ENCODE assay signal across 23 mouse cellular contexts in the genomic region with DNA sequence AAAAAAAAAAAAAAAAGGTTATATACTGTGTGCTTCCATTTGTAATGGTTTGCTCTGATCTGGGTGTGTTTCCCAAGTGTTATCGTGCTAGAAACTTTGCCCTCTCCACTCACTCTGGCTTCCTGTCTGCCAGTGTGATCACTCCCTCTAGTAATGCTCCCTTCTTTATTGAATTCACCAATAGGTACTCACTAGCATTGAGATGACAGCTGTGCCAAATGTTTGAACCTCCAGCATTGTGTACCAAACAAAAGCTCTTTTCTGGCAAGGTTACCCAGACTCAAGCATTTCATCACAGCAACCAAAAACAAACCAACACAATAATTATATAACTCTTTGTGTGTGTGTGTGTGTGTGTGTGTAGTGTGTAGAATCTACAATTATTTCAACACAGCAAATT. TPM values are rescaled to one million over a fixed set of nuclear protein-coding genes. Genes with fewer than 3 reads are reported as not detected.
DNase-seq lines count a peak whose midpoint lies in the region; ATAC-seq and TF ChIP-seq lines count a peak whose summit lies in the region.
"Had no signal": no experiment of that assay in that cellular context is flagged by ENCODE, and none has a peak within 500 bp of the region (broad histone marks: within the 10 kb centered on the region; RNA-seq: fewer than 3 reads in every experiment).

No protein-coding gene starts in this region.

- no peaks in the 10 kb centered on the region for H3K79me2 ChIP-seq in liver, adult 2 months (ENCODE audit: control insufficient read depth, insufficient read depth, low read length)
- H3K79me2 ChIP-seq in MEL (ENCODE audit: control insufficient read depth, insufficient read depth, low read length, poor library complexity): no peaks in the 10 kb centered on the region

- no peak overlapping the region for H3K4me2 ChIP-seq in intestine, postnatal 0 days (replicated peaks; ENCODE audit: low read depth)
- H3K4me2 ChIP-seq in intestine, embryonic 16.5 days (ENCODE audit: low read depth, low read length): no peak overlapping the region
- H3K4me2 ChIP-seq in liver, embryonic 11.5 days: no peak overlapping the region
- H3K4me2 ChIP-seq in liver, postnatal 0 days (ENCODE audit: low read depth, low read length): no peak overlapping the region
- no peak overlapping the region for H3K4me2 ChIP-seq in kidney, embryonic 16.5 days (replicated peaks; ENCODE audit: low read depth, low read length)

- H3K27ac ChIP-seq in intestine, postnatal 0 days (ENCODE audit: low read depth, low read length): no peak overlapping the region
- no peak overlapping the region for H3K27ac ChIP-seq in intestine, embryonic 16.5 days (ENCODE audit: low read length)
- H3K27ac ChIP-seq in liver, adult 2 months (replicated peaks; ENCODE audit: insufficient read depth, low read depth, low read length): peak overlapping the region; percentile 95
- no peak overlapping the region for H3K27ac ChIP-seq in liver, embryonic 11.5 days (ENCODE audit: low read depth, low read length)
- peak overlapping the region; percentile 49 for H3K27ac ChIP-seq in liver, postnatal 0 days (ENCODE audit: low read depth)
- no peak overlapping the region for H3K27ac ChIP-seq in MEL (ENCODE audit: control insufficient read depth, low read depth, low read length)
- no peak overlapping the region for H3K27ac ChIP-seq in kidney, embryonic 16.5 days (ENCODE audit: low read length)

- H3K9me3 ChIP-seq in intestine, postnatal 0 days (ENCODE audit: control insufficient read depth): no peaks in the 10 kb centered on the region
- no peaks in the 10 kb centered on the region for H3K9me3 ChIP-seq in intestine, embryonic 16.5 days (ENCODE audit: control insufficient read depth, low read length)
- H3K9me3 ChIP-seq in liver, embryonic 11.5 days (ENCODE audit: control insufficient read depth, low read length): no peaks in the 10 kb centered on the region
- H3K9me3 ChIP-seq in liver, postnatal 0 days (ENCODE audit: low read length): no peaks in the 10 kb centered on the region
- no peaks in the 10 kb centered on the region for H3K9me3 ChIP-seq in MEL (replicated peaks; ENCODE audit: insufficient read depth, low read length)
- no peaks in the 10 kb centered on the region for H3K9me3 ChIP-seq in kidney, embryonic 16.5 days (ENCODE audit: low read length)
- H3K9me3 ChIP-seq: G1E had no signal

- TF ChIP-seq EP300 in liver, postnatal 0 days (IDR thresholded peaks at IDR 0.05; ENCODE audit: low read depth): no peak
- no peak for TF ChIP-seq EP300 in MEL (IDR thresholded peaks at IDR 0.05; ENCODE audit: low read depth in 1 of 2, low read length in 2 of 2)

- no peak overlapping the region for H3K9ac ChIP-seq in intestine, postnatal 0 days (ENCODE audit: low read depth, low read length)
- H3K9ac ChIP-seq in intestine, embryonic 16.5 days (ENCODE audit: low read depth, low read length): no peak overlapping the region
- H3K9ac ChIP-seq in liver, adult 2 months (ENCODE audit: low read depth, low read length): no peak overlapping the region
- no peak overlapping the region for H3K9ac ChIP-seq in liver, embryonic 11.5 days (ENCODE audit: low read depth, low read length)
- no peak overlapping the region for H3K9ac ChIP-seq in liver, postnatal 0 days (replicated peaks)
- no peak overlapping the region for H3K9ac ChIP-seq in MEL (ENCODE audit: control insufficient read depth, low read depth, low read length, poor library complexity, severe bottlenecking)
- H3K9ac ChIP-seq in kidney, embryonic 16.5 days (replicated peaks; ENCODE audit: low read length): no peak overlapping the region

- peak; percentile 93 for DNase-seq in liver, adult 2 months (ENCODE audit: extremely low read depth, low read depth, low spot score)
- no peak for DNase-seq in liver, embryonic 11.5 days (ENCODE audit: low spot score)
- no peak for DNase-seq in liver, postnatal 0 days
- no peak for DNase-seq in liver
- no peak for DNase-seq in MEL (ENCODE audit: low read depth, low spot score)
- DNase-seq: adrenal gland, adult 2 months; adrenal gland, adult 8-10 months; adrenal gland, postnatal 10 days; adrenal gland, postnatal 14 days; adrenal gland, postnatal 25 days; adrenal gland, postnatal 36 days; B cell, adult 2 months; cerebellum, adult 11 months; cerebellum, adult 11-12 months; cerebellum, adult 18-20 months had no signal

- WGBS in intestine, postnatal 0 days: 30% methylated on average over 1 of the region's 1 CpGs
- WGBS in intestine, embryonic 16.5 days: 56% methylated on average over 1 of the region's 1 CpGs
- whole genome bisulfite sequencing in liver, adult 2 months: 29% methylated on average over 1 of the region's 1 CpGs
- 70% methylated on average over 1 of the region's 1 CpGs for WGBS in liver, embryonic 11.5 days
- WGBS in liver, postnatal 0 days (ENCODE audit: insufficient replicate concordance): 62% methylated on average over 1 of the region's 1 CpGs
- 76% methylated on average over 1 of the region's 1 CpGs for WGBS in kidney, embryonic 16.5 days

- no peak overlapping the region for H3K4me3 ChIP-seq in intestine, postnatal 0 days (ENCODE audit: low read depth, low read length)
- no peak overlapping the region for H3K4me3 ChIP-seq in intestine, embryonic 16.5 days (ENCODE audit: low read length)
- no peak overlapping the region for H3K4me3 ChIP-seq in liver, adult 2 months (ENCODE audit: insufficient read depth, low read depth, low read length)
- H3K4me3 ChIP-seq in liver, embryonic 11.5 days (ENCODE audit: low read depth, low read length): no peak overlapping the region
- H3K4me3 ChIP-seq in liver, postnatal 0 days (ENCODE audit: low read depth, low read length): no peak overlapping the region
- H3K4me3 ChIP-seq in MEL (ENCODE audit: control insufficient read depth in 1 of 2, insufficient read depth in 1 of 2, low read depth in 2 of 2, low read length in 2 of 2): no peak overlapping the region
- H3K4me3 ChIP-seq in kidney, embryonic 16.5 days (ENCODE audit: low read length): no peak overlapping the region

- TF ChIP-seq CTCF in intestine, postnatal 0 days (IDR thresholded peaks at IDR 0.05; ENCODE audit: low read depth): no peak
- no peak for TF ChIP-seq CTCF in liver, adult 2 months (IDR thresholded peaks at IDR 0.05; ENCODE audit: low read depth, low read length)
- no peak for TF ChIP-seq CTCF in liver, postnatal 0 days (IDR thresholded peaks at IDR 0.05; ENCODE audit: low read depth)
- TF ChIP-seq CTCF in MEL (IDR thresholded peaks at IDR 0.05 in 2 of 3, conservative IDR thresholded peaks at IDR 0.05 in 1 of 3; ENCODE audit: control insufficient read depth in 1 of 3, insufficient read depth in 1 of 3, low read depth in 2 of 3, low read length in 3 of 3, poor library complexity in 1 of 3, severe bottlenecking in 1 of 3): no peak

- H3K27me3 ChIP-seq in intestine, postnatal 0 days (replicated peaks; ENCODE audit: control insufficient read depth, insufficient read depth, low read length): no peaks in the 10 kb centered on the region
- no peaks in the 10 kb centered on the region for H3K27me3 ChIP-seq in intestine, embryonic 16.5 days (replicated peaks; ENCODE audit: control insufficient read depth, insufficient read depth, low read length)
- H3K27me3 ChIP-seq in liver, adult 2 months (ENCODE audit: control insufficient read depth, insufficient read depth, low read length): no peaks in the 10 kb centered on the region
- H3K27me3 ChIP-seq in liver, embryonic 11.5 days (replicated peaks; ENCODE audit: control insufficient read depth, insufficient read depth, low read length): no peaks in the 10 kb centered on the region
- H3K27me3 ChIP-seq in liver, postnatal 0 days (ENCODE audit: insufficient read depth, low read length): no peaks in the 10 kb centered on the region
- H3K27me3 ChIP-seq in MEL (ENCODE audit: control insufficient read depth in 1 of 2, insufficient read depth in 2 of 2, low read length in 2 of 2): no peaks in the 10 kb centered on the region
- H3K27me3 ChIP-seq in kidney, embryonic 16.5 days (ENCODE audit: insufficient read depth, low read length): peaks cover 2% of the 10 kb centered on the region; the same call in 1 of the 2 replicates

- TF ChIP-seq POLR2A in liver, adult 2 months (IDR thresholded peaks at IDR 0.05; ENCODE audit: extremely low read depth, insufficient read depth, low read length): no peak
- TF ChIP-seq POLR2A in MEL (IDR thresholded peaks at IDR 0.05; ENCODE audit: control insufficient read depth in 1 of 2, insufficient read depth in 1 of 2, low read depth in 1 of 2, low read length in 2 of 2, poor library complexity in 1 of 2): no peak

- ATAC-seq in intestine, postnatal 0 days: peak; percentile 13; the same call in 1 of the 2 replicates
- ATAC-seq in intestine, embryonic 16.5 days: no peak
- ATAC-seq in liver, embryonic 11.5 days (replicated peaks; ENCODE audit: low FRiP score): no peak
- peak; percentile 10; the same call in 1 of the 2 replicates for ATAC-seq in liver, postnatal 0 days
- no peak for ATAC-seq in kidney, embryonic 16.5 days (ENCODE audit: low FRiP score, low TSS enrichment)
- ATAC-seq: activated CD4-positive, CD25-positive, alpha-beta regulatory T cell, adult 4 months; CD4-positive, CD25-positive, alpha-beta regulatory T cell, adult 4 months; Patski had no signal

- no peaks in the 10 kb centered on the region for H3K36me3 ChIP-seq in intestine, postnatal 0 days (ENCODE audit: control insufficient read depth, insufficient read depth)
- no peaks in the 10 kb centered on the region for H3K36me3 ChIP-seq in intestine, embryonic 16.5 days (ENCODE audit: control insufficient read depth, insufficient read depth, low read length)
- H3K36me3 ChIP-seq in liver, adult 2 months (ENCODE audit: control insufficient read depth, insufficient read depth, low read length): no peaks in the 10 kb centered on the region
- no peaks in the 10 kb centered on the region for H3K36me3 ChIP-seq in liver, embryonic 11.5 days (ENCODE audit: control insufficient read depth, insufficient read depth, low read length)
- H3K36me3 ChIP-seq in liver, postnatal 0 days (replicated peaks; ENCODE audit: insufficient read depth, low read length): no peaks in the 10 kb centered on the region
- H3K36me3 ChIP-seq in MEL (ENCODE audit: control insufficient read depth in 1 of 2, insufficient read depth in 2 of 2, low read length in 2 of 2): no peaks in the 10 kb centered on the region
- no peaks in the 10 kb centered on the region for H3K36me3 ChIP-seq in kidney, embryonic 16.5 days (ENCODE audit: insufficient read depth, low read length)
- H3K36me3 ChIP-seq: G1E had no signal

- H3K4me1 ChIP-seq in intestine, postnatal 0 days (replicated peaks; ENCODE audit: control insufficient read depth, insufficient read depth, low read length): 0 out of 2 replicates have a peak, but pooled peaks cover 8% of the 10 kb centered on the region
- peaks cover 12% of the 10 kb centered on the region for H3K4me1 ChIP-seq in intestine, embryonic 16.5 days (ENCODE audit: control insufficient read depth, insufficient read depth, low read length)
- H3K4me1 ChIP-seq in liver, adult 2 months (ENCODE audit: control insufficient read depth, insufficient read depth, low read length): peaks cover 24% of the 10 kb centered on the region
- peaks cover 14% of the 10 kb centered on the region for H3K4me1 ChIP-seq in liver, embryonic 11.5 days (replicated peaks; ENCODE audit: control insufficient read depth, insufficient read depth, low read length)
- H3K4me1 ChIP-seq in liver, postnatal 0 days (ENCODE audit: insufficient read depth): peaks cover 21% of the 10 kb centered on the region
- H3K4me1 ChIP-seq in MEL (ENCODE audit: control insufficient read depth in 1 of 2, insufficient read depth in 2 of 2, low read length in 2 of 2): no peaks in the 10 kb centered on the region
- H3K4me1 ChIP-seq in kidney, embryonic 16.5 days (ENCODE audit: insufficient read depth, low read length): peaks cover 12% of the 10 kb centered on the region

- no peak for TF ChIP-seq RAD21 in MEL (IDR thresholded peaks at IDR 0.05; ENCODE audit: low read depth, low read length)

RNA-seq across cellular contexts. Expression of a gene that starts 2.9 kb away (rescaled TPM):
- 0.42 and 0.51 TPM in 2 replicates for polyA plus RNA-seq in intestine, postnatal 0 days (2015; fragmentation: Nextera tagmentation; extraction: Ambion mirVana)
- 0.38 and 0.55 TPM in 2 replicates for polyA plus RNA-seq in intestine, embryonic 16.5 days (2015; fragmentation: Nextera tagmentation; extraction: Ambion mirVana)
- 1.9 and 3.0 TPM in 2 replicates for total RNA-seq in liver, adult 2 months (2014; rRNA removed)
- 2.6 and 4.7 TPM in 2 replicates for polyA plus RNA-seq in liver, adult 2 months (2012; rRNA removed)
- 0.12 TPM in 1 of 2 replicates, not detected in the other for polyA plus RNA-seq in liver, embryonic 11.5 days (2014; fragmentation: Nextera tagmentation; extraction: Ambion mirVana)
- polyA plus RNA-seq in liver, postnatal 0 days (2015; fragmentation: Nextera tagmentation; extraction: Ambion mirVana): 0.30 and 0.41 TPM in 2 replicates
- total RNA-seq in MEL (2012; rRNA removed): not detected in 2 replicates
- polyA plus RNA-seq in MEL (2012; ENCODE audit: insufficient read depth in 1 of 2, insufficient read length in 2 of 2, low read depth in 1 of 2, low replicate concordance in 2 of 2, missing spikeins in 1 of 2): not detected
- polyA plus RNA-seq in kidney, embryonic 16.5 days (2015; fragmentation: Nextera tagmentation; extraction: Ambion mirVana): 0.37 and 0.40 TPM in 2 replicates
- total RNA-seq: CH12.LX had no signal
- polyA plus RNA-seq: activated CD4-positive, CD25-positive, alpha-beta regulatory T cell, adult 4 months; CD4-positive, CD25-positive, alpha-beta regulatory T cell, adult 4 months; G1E had no signal

RNA-seq across cellular contexts. Expression of a gene that starts 9.4 kb away (rescaled TPM):
- polyA plus RNA-seq in intestine, postnatal 0 days (2015; fragmentation: Nextera tagmentation; extraction: Ambion mirVana): 9.3 and 10.2 TPM in 2 replicates
- polyA plus RNA-seq in intestine, embryonic 16.5 days (2015; fragmentation: Nextera tagmentation; extraction: Ambion mirVana): 12.7 and 15.5 TPM in 2 replicates
- 11.4 and 13.3 TPM in 2 replicates for total RNA-seq in liver, adult 2 months (2014; rRNA removed)
- 4.5 and 5.6 TPM in 2 replicates for polyA plus RNA-seq in liver, adult 2 months (2012; rRNA removed)
- 17.6 and 19.6 TPM in 2 replicates for polyA plus RNA-seq in liver, embryonic 11.5 days (2014; fragmentation: Nextera tagmentation; extraction: Ambion mirVana)
- polyA plus RNA-seq in liver, postnatal 0 days (2015; fragmentation: Nextera tagmentation; extraction: Ambion mirVana): 3.8 and 5.0 TPM in 2 replicates
- 7.3 and 7.4 TPM in 2 replicates for total RNA-seq in MEL (2012; rRNA removed)
- polyA plus RNA-seq in MEL (2012; ENCODE audit: insufficient read depth in 1 of 2, insufficient read length in 2 of 2, low read depth in 1 of 2, low replicate concordance in 2 of 2, missing spikeins in 1 of 2): 10 to 100 TPM in 1 of 2 experiments, not detected in 1; 26.4 TPM
- 18.0 and 21.9 TPM in 2 replicates for polyA plus RNA-seq in kidney, embryonic 16.5 days (2015; fragmentation: Nextera tagmentation; extraction: Ambion mirVana)

RNA-seq across cellular contexts. Expression of a gene that starts 17.4 kb away (rescaled TPM):
- polyA plus RNA-seq in intestine, postnatal 0 days (2015; fragmentation: Nextera tagmentation; extraction: Ambion mirVana): 829 and 847 TPM in 2 replicates
- polyA plus RNA-seq in intestine, embryonic 16.5 days (2015; fragmentation: Nextera tagmentation; extraction: Ambion mirVana): 440 and 455 TPM in 2 replicates
- 438 and 500 TPM in 2 replicates for total RNA-seq in liver, adult 2 months (2014; rRNA removed)
- polyA plus RNA-seq in liver, adult 2 months (2012; rRNA removed): 65.2 and 73.2 TPM in 2 replicates
- 419 and 473 TPM in 2 replicates for polyA plus RNA-seq in liver, embryonic 11.5 days (2014; fragmentation: Nextera tagmentation; extraction: Ambion mirVana)
- 411 and 430 TPM in 2 replicates for polyA plus RNA-seq in liver, postnatal 0 days (2015; fragmentation: Nextera tagmentation; extraction: Ambion mirVana)
- 793 and 801 TPM in 2 replicates for total RNA-seq in MEL (2012; rRNA removed)
- 100 to 1,000 TPM in 1 of 2 experiments, not detected in 1; 329 TPM for polyA plus RNA-seq in MEL (2012; ENCODE audit: insufficient read depth in 1 of 2, insufficient read length in 2 of 2, low read depth in 1 of 2, low replicate concordance in 2 of 2, missing spikeins in 1 of 2)
- polyA plus RNA-seq in kidney, embryonic 16.5 days (2015; fragmentation: Nextera tagmentation; extraction: Ambion mirVana): 354 and 360 TPM in 2 replicates

Comparison
In these comparisons a context has a peak if more than half of its experiments do, and no peak if none do; other contexts are left out.
1. ATAC-seq: peak in intestine, postnatal 0 days (single experiment) and liver, postnatal 0 days (single experiment); none in intestine, embryonic 16.5 days (single experiment), liver, embryonic 11.5 days (single experiment) and kidney, embryonic 16.5 days (single experiment).
2. H3K27ac ChIP-seq: peak in liver, adult 2 months (single experiment) and liver, postnatal 0 days (single experiment); none in intestine, postnatal 0 days (single experiment), intestine, embryonic 16.5 days (single experiment), liver, embryonic 11.5 days (single experiment), MEL (single experiment) and kidney, embryonic 16.5 days (single experiment).